Mouse (Mus musculus): Measurements from ENCODE around the gene Shisal1. TPM values are rescaled to one million over a fixed set of nuclear protein-coding genes. Genes with fewer than 3 reads are reported as not detected.

Shisal1 gene
- total and polyA plus RNA-seq, 3 experiments, result not detected

DNA sequence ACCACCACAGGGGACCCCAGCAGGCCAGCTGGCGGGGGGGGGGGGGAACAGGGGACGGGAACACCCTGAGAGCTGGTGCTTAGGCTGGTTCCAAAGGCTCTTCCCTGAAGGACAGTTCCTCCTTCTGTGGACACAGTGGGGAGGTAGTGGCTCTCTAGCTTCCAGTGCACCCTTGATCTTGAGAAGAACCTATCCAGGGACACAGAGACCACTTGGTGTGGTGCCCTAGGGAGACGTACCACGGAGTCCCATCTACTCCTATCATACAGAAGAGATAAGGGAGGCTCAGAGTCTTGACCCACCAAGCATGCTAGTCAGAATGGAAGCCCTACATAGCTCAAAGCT is 28.7 kb downstream of the Shisal1 start:
- Histone ChIP-seq H3K9me3 (replicated peaks; ENCODE audit: low read length) (no peaks in the 10 kb centered on the region), H3K36me3 (replicated peaks in 1 of 2; ENCODE audit: control insufficient read depth in 1 of 2, insufficient read depth in 1 of 2, low read length in 1 of 2) (no peaks in the 10 kb centered on the region), H3K9ac (ENCODE audit: insufficient read depth, low read depth) (no peak overlapping the region), H3K4me1 (ENCODE audit: control insufficient read depth in 1 of 2, insufficient read depth in 2 of 2) (no peaks in the 10 kb centered on the region), H3K4me3 (replicated peaks in 1 of 3; ENCODE audit: low read depth in 2 of 3, low read length in 2 of 3, poor library complexity in 1 of 3) (no peak overlapping the region), H3K4me2 (ENCODE audit: insufficient read depth, low read depth, poor library complexity, severe bottlenecking) (no peak overlapping the region), H3K27me3 (replicated peaks) (peaks cover 95% of the 10 kb centered on the region), H3K27ac (ENCODE audit: insufficient read depth, low read depth) (no peak overlapping the region), H3K79me2 (replicated peaks; ENCODE audit: control insufficient read depth, extremely low read depth, insufficient read depth, poor library complexity, severe bottlenecking) (no peaks in the 10 kb centered on the region)
- no peak for DNase-seq (ENCODE audit: extremely low read depth)
- no peak for TF ChIP-seq SMC3 (IDR thresholded peaks at IDR 0.05; ENCODE audit: low read depth, low read length)
- dilution Hi-C loops (cut with MboI; ENCODE audit: extremely low pct_ligation_motif_present, extremely low pct_unique_long_range_greater_than_20kb, low sequenced_read_pairs) (no loop called here), in situ Hi-C loops (cut with MboI; ENCODE audit: low pct_ligation_motif_present, low pct_unique_long_range_greater_than_20kb, low sequenced_read_pairs) (no loop called here)

DNA sequence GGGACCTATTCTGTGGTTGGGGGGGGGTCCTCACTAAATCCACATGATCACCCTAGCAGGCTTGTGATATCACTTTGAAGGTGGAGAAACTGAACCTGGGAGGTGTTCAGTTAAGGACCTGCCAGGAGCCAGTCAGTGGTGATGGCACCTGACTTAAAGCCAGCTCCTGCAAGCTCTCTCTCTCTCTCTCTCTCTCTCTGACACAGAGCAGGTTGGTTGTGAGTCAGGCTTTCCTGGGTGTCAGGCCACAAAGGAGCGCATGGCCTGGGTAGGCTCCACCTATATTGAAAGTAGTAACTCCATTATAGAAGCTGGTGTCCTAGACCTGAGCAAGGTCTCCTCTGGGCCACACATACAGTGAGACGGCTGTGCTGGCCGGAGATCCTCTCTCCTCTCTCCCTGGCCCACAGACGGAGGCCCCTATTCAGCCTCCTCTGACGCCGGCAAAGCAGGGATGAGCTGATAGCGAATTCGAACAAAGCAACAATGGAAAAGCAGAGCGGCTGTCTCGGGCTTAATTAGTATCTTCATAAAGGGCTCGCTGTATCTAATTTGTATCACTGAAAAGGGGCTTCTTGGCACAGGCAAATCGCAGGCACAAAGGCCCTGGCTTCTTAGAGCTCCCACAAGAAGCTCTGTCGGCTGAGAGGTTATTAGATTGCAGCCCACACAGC is 29.2 kb downstream of the Shisal1 start:
- H3K36me3 ChIP-seq (replicated peaks in 1 of 2; ENCODE audit: control insufficient read depth in 1 of 2, insufficient read depth in 1 of 2, low read length in 1 of 2), result no peaks in the 10 kb centered on the region
- H3K9ac ChIP-seq (ENCODE audit: insufficient read depth, low read depth), result no peak overlapping the region
- dilution Hi-C loops (cut with MboI; ENCODE audit: extremely low pct_ligation_motif_present, extremely low pct_unique_long_range_greater_than_20kb, low sequenced_read_pairs) (no loop called here), in situ Hi-C loops (cut with MboI; ENCODE audit: low pct_ligation_motif_present, low pct_unique_long_range_greater_than_20kb, low sequenced_read_pairs) (no loop called here)
- no peaks in the 10 kb centered on the region for H3K9me3 ChIP-seq (replicated peaks; ENCODE audit: low read length)
- no peak for DNase-seq (ENCODE audit: extremely low read depth)
- H3K27ac ChIP-seq (ENCODE audit: insufficient read depth, low read depth), result no peak overlapping the region
- TF ChIP-seq ETS1 (conservative IDR thresholded peaks at IDR 0.05; ENCODE audit: low read depth, low read length), result no peak
- TF ChIP-seq UBTF (IDR thresholded peaks at IDR 0.05; ENCODE audit: low read depth, low read length), result no peak
- TF ChIP-seq TBP (conservative IDR thresholded peaks at IDR 0.05; ENCODE audit: low read depth, low read length), result no peak
- no peak for TF ChIP-seq CTCF (conservative IDR thresholded peaks at IDR 0.05 in 1 of 2, IDR thresholded peaks at IDR 0.05 in 1 of 2; ENCODE audit: low read depth in 2 of 2, low read length in 2 of 2)
- no peak for TF ChIP-seq MAFK (IDR thresholded peaks at IDR 0.05; ENCODE audit: insufficient replicate concordance, low read length)
- no peak for TF ChIP-seq ZNF384 (IDR thresholded peaks at IDR 0.05; ENCODE audit: low read depth, low read length)
- no peak for TF ChIP-seq MXI1 (IDR thresholded peaks at IDR 0.05; ENCODE audit: low read depth, low read length)
- no peak for TF ChIP-seq SIN3A (IDR thresholded peaks at IDR 0.05; ENCODE audit: low read length)
- TF ChIP-seq KAT2A (IDR thresholded peaks at IDR 0.05; ENCODE audit: insufficient replicate concordance, low read length), result no peak
- TF ChIP-seq HCFC1 (IDR thresholded peaks at IDR 0.05; ENCODE audit: low read depth, low read length), result no peak
- TF ChIP-seq ZMIZ1 (IDR thresholded peaks at IDR 0.05; ENCODE audit: low read depth, low read length), result no peak
- no peak for TF ChIP-seq MAZ (IDR thresholded peaks at IDR 0.05; ENCODE audit: low read depth, low read length)
- TF ChIP-seq MAX (IDR thresholded peaks at IDR 0.05; ENCODE audit: low read length), result no peak
- TF ChIP-seq JUND (conservative IDR thresholded peaks at IDR 0.05; ENCODE audit: low read depth, low read length), result no peak
- TF ChIP-seq RAD21 (IDR thresholded peaks at IDR 0.05; ENCODE audit: low read depth, low read length), result no peak
- peaks cover 94% of the 10 kb centered on the region for H3K27me3 ChIP-seq (replicated peaks)
- no peak overlapping the region for H3K4me2 ChIP-seq (ENCODE audit: insufficient read depth, low read depth, poor library complexity, severe bottlenecking)
- H3K4me1 ChIP-seq (ENCODE audit: control insufficient read depth in 1 of 2, insufficient read depth in 2 of 2), result no peaks in the 10 kb centered on the region
- no peak overlapping the region for H3K4me3 ChIP-seq (replicated peaks in 1 of 3; ENCODE audit: low read depth in 2 of 3, low read length in 2 of 3, poor library complexity in 1 of 3)
- H3K79me2 ChIP-seq (replicated peaks; ENCODE audit: control insufficient read depth, extremely low read depth, insufficient read depth, poor library complexity, severe bottlenecking), result no peaks in the 10 kb centered on the region
